Mouse (Mus musculus): Measurements from ENCODE around the gene Elobl. TPM values are rescaled to one million over a fixed set of nuclear protein-coding genes. Genes with fewer than 3 reads are reported as not detected.
A peak's percentile ranks its signal among the peaks of the same experiment; 100 is the strongest.

Gene Elobl
- polyA plus RNA-seq, 1 experiment = 0.28 TPM

DNA sequence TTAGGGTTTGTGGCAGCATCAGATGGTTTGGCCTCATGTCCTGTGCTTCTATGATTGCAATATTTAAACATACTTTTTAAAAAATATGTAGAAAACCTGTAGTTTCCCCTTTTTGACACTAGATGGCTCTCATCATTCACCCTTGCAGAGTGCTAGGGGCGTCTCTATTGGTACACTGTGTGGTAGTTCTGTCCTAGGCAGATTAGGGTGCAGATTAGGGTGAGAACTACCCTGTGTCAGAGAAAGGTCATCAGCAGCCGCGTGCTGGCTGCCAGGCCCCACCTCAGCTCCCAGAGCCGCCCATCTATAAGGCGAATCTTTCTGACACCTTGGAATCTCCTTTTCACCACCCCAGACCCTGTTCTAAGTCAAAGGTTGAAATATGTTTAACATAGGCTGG, 22.8 kb upstream of the Elobl start:
- peak in 1 of 2 experiments; percentile 42 for DNase-seq (ENCODE audit: extremely low spot score in 1 of 2, low spot score in 1 of 2)

- no peak for DNase-seq (ENCODE audit: extremely low spot score in 1 of 2, low spot score in 1 of 2)
Measured at GRCm38 (mm10) chr11:88988956-88989355, 22.2 kb upstream of the Elobl start.

DNA sequence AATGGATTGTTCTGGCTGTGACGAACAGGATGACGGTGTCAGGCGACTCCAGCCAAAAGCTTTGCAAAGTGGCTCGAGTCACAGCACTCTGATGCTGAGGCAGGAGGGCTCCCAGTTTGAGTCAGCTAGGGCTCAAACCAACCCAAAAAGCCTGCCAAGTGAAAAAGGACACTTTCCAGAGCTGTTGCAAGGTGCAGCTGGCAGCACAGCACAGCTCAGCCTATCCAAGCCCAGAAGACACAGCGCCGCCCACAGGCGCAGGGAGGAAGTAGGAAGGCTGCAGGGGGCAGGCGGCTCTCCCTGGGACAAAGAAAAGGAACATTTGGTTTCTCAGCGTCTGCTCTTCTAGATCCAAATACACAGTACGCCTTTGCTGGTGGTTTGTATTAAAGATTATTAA, 19.9 kb upstream of the Elobl start:
- no peak for DNase-seq (ENCODE audit: extremely low spot score in 1 of 2, low spot score in 1 of 2)

DNA sequence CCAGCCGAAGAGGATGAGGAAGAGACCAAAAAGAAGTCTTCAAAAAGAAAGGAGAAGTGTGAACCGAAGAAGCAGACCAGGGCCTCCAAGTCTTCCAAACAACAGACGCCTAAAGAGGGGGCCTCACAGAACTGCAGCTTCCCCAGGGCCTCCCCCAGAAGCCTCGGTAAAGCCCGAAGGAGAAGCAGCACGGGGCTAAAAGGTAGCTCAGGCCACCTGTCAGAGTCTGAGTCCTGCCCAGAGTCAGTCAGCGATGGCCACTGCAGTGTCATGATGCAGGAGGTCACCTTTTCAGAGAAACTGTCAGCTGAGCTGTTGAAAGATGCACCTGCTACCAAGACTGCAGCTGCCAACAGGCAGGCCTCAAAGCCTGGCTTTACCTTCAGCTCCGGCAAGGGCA, 14.6 kb upstream of the Elobl start:
- DNase-seq (ENCODE audit: extremely low spot score in 1 of 2, low spot score in 1 of 2) = no peak

- DNase-seq (ENCODE audit: extremely low spot score in 1 of 2, low spot score in 1 of 2) = no peak
Measured at GRCm38 (mm10) chr11:88977188-88977587, 10.5 kb upstream of the Elobl start.

DNA sequence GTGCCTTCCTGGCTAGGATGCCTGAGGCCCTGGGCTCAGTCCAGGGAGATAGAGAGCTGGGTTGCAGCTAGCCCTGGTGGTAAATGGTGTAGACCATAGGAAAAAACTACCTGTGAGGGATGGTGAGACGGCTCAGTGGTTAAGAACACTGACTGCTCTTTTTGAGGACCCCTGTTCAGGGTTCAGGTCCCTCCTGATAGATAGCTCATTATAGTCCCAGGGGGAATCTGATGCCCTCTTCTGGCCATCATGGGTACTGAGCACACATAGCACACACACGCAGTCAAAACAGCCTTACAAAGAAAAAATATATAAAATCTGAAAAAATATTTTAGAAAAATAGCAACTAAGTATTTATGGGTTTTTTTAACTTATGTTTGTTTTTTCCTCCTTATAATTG, 9.6 kb upstream of the Elobl start:
- DNase-seq (ENCODE audit: extremely low spot score in 1 of 2, low spot score in 1 of 2) = no peak

DNA sequence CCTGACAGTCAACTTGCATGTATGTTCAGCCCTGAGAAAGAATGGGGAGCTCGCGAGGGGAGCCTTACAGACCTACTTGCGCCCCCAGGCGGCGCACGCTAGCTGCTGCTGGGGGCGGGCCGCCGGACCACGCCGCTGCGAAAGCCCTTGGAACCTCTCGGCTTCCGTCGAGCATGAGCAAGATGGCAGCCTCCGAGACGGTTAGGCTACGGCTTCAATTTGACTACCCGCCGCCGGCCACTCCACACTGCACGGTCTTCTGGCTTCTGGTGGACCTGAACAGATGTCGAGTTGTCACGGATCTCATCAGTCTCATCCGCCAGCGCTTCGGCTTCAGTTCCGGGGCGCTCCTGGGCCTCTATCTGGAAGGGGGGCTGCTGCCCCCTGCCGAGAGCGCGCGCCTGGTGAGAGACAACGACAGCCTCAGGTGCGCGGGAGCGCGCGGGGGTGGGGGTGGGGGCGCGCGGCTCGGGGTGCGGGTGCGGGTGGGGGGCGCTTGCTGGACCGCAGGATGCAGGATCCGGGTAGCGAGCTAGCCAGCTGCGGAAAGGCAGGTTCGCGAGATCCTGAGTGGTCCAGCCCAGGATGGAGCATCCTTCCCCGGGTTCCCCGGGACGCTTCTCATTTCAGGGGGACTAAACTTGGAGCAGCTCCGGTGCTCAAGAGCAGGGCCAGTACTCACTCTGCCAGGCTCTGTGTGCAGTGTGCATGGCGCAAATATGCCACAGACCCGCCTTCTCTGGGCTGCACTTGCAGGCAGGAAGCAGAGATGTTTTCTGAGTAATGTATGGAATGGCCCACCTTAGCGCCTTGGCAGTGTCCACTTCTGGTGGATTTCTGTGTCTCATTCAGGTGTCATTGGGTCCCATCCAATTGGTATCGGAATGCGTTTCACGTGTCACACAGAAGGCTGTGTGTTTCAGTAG, 7.3 kb upstream of the Elobl start:
- peak; percentile 87 to 97 for DNase-seq (ENCODE audit: extremely low spot score in 1 of 2, low spot score in 1 of 2)

- DNase-seq (ENCODE audit: extremely low spot score in 1 of 2, low spot score in 1 of 2) = no peak
Measured at GRCm38 (mm10) chr11:88970202-88970732, 3.5 kb upstream of the Elobl start, which contains the start of gene Coil. Gene Coil, plus strand, starts transcription at chr11:88970252.

GRCm38 (mm10) chr11:88958851-88959250, 7.9 kb downstream of the Elobl start:
- no peak for DNase-seq (ENCODE audit: extremely low spot score in 1 of 2, low spot score in 1 of 2)

GRCm38 (mm10) chr11:88955217-88955969, 11.3 kb downstream of the Elobl start, which contains the start of gene Scpep1:
Gene Scpep1, minus strand, starts transcription at chr11:88955465.
- DNase-seq (ENCODE audit: extremely low spot score in 1 of 2, low spot score in 1 of 2) = peak; percentile 89 to 97

DNA sequence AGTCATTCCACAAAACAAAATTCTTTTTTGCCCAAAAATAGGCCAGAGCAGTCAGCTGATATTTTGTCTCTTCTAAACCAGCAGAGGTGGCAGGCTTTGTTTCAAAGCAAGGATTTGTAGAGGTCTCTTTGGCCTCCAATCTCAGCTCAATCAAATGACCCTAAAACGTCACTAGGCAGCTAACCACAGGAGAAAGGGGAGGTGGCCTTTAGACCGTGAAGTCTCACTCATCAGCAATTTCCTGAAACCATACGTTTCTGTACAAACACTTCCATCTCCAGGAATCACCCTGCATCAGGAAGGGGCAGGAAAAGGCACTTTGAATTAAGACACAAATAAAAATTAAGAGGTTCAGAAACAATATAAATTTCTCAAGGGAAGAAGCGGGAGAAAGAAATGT, 11.9 kb downstream of the Elobl start:
- DNase-seq (ENCODE audit: extremely low spot score in 1 of 2, low spot score in 1 of 2) = peak in 1 of 2 experiments; percentile 26

DNA sequence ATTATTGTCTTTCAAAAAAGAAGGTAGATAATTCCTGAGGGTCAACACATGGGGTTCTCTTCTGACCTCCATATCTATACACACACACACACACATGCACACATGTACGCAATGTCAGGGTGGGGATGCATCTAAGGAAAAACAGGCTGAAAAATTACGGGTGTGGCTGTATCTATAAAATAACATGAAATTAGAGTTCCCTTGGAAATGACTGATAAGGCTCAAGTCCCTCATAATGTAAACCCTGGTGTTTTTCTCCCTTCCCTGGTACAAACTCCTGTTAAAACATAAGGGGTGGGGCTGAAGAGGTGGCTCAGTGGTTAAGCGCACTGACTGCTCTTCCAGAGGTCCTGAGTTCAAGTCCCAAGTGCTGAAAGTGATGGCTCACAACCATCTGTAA, 13.1 kb downstream of the Elobl start:
- no peak for DNase-seq (ENCODE audit: extremely low spot score in 1 of 2, low spot score in 1 of 2)

DNA sequence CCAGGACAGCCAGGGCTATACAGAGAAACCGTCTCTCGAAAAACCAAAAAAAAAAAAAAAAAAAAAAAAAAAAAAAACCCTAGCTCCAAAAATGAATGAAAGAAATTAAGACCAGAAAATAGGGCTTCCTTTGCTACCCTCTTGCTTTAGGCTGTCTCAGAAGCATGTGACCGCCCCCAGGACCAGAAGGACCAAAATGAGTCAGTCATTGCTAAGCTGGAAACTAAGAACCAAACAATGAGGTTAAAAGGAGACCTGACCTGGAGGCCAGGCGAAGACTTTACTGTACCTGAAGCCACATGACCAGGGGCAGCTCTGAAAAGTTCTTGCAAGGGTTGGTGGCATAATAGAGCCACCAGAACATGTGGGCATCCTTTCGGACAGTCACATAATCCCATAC, 14.6 kb downstream of the Elobl start:
- no peak for DNase-seq (ENCODE audit: extremely low spot score in 1 of 2, low spot score in 1 of 2)

GRCm38 (mm10) chr11:88951576-88951975, 15.2 kb downstream of the Elobl start:
- no peak for DNase-seq (ENCODE audit: extremely low spot score in 1 of 2, low spot score in 1 of 2)

DNA sequence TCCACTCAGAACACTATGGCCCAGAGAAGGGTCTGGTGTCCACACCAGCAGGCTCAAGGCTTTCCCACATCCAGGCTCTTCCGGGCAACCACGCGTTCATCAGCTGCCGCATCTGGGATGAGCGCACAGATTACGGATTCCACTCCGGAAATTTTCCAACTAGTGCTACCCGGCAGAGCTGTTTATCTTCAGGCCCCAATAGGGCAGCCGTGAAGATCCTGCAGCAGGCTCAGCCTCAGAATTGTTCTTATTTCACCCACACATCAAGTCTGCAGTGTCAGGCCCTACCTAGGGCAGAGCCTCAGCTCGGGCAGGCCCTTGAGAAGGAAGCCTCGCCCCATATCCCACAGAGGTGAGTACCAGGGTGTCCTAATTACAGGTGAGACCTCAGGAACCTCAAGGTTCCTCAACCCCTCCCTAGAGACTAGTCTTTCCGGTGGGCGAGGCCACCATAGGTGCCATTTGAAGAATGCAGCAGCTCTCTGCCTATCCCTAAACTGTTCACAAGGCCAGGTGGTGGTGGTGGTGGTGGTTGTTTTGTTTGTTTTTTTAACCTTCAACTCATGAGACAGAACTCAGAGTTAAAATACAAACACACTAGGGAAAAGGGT, 16.0 kb downstream of the Elobl start:
- DNase-seq (ENCODE audit: extremely low spot score in 1 of 2, low spot score in 1 of 2) = no peak

- DNase-seq (ENCODE audit: extremely low spot score in 1 of 2, low spot score in 1 of 2) = no peak
Measured at GRCm38 (mm10) chr11:88949802-88950639, 16.7 kb downstream of the Elobl start.

- no peak for DNase-seq (ENCODE audit: extremely low spot score in 1 of 2, low spot score in 1 of 2)
Measured at GRCm38 (mm10) chr11:88948896-88949295, 17.8 kb downstream of the Elobl start.

DNA sequence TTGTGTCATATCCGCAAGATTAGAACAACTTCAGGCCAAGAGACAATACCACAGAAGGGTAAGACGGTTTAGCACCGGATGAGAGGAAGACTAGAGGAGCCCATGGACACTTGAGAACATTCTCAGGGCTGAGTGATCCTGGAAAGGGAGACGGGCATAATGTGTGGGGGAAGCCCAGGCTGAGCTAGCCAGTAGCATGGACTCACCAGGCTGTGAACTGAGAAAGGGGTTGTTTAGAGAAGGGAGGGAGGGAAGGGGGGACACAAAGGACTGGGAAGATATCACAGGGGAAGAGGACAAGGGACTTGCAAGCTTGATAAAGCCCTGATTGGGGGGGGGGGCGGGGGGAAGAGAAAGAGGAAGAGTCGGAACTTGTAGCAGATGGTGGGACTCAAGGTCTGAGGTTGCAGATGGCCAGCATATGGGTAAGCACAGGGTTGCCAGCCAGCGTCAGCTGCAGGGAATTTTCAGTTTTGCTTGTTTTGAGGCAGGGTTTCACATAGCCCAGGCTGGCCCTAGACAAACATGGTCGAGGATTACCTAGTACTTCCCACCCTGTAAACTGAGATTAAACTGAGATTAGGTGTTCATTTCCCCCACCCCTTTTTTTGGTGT, 20.7 kb downstream of the Elobl start:
- no peak for DNase-seq (ENCODE audit: extremely low spot score in 1 of 2, low spot score in 1 of 2)

- no peak for DNase-seq (ENCODE audit: extremely low spot score in 1 of 2, low spot score in 1 of 2)
Measured at GRCm38 (mm10) chr11:88941489-88941888, 25.2 kb downstream of the Elobl start.

- DNase-seq (ENCODE audit: extremely low spot score in 1 of 2, low spot score in 1 of 2) = peak; percentile 27 to 58
Measured at GRCm38 (mm10) chr11:88939634-88940033, 27.1 kb downstream of the Elobl start.

Data from frontal cortex, adult 2 months (tissue).